Mouse (Mus musculus): ENCODE measurements at regions not wholly inside any gene's neighbourhood (a gene's known extent, or its start where the extent isn't known, plus 50 kb on each side); places are given as distances from the start of the nearest gene placed in this dataset.
"Not testable (repeated sequence)": the region's sequence is repeated elsewhere in the genome, so short reads cannot be mapped to it uniquely, and the experiment has no call there.

- H3K27ac ChIP-seq; intact Hi-C loops (cut with DNase I); H3K9ac ChIP-seq (ENCODE audit: low read depth, low read length); H3K36me3 ChIP-seq (ENCODE audit: control insufficient read depth, insufficient read depth, low read length); H3K27me3 ChIP-seq (ENCODE audit: control insufficient read depth, insufficient read depth, low read length); H3K79me2 ChIP-seq (replicated peaks; ENCODE audit: control insufficient read depth, insufficient read depth, low read length); H3K4me1 ChIP-seq (ENCODE audit: control insufficient read depth, insufficient read depth, low read length); H3K4me3 ChIP-seq: not testable (repeated sequence)
- WGBS = no CpG with 5 or more reads among the region's 45 CpGs
- peak; percentile 6 to 15 for DNase-seq
These were observed 1156.9 kb downstream of the Gm10330 start for GRCm38 (mm10) chr12:22623205-22623604.
